Mouse (Mus musculus) stomach, postnatal 0 days (tissue): Measurements from ENCODE around the gene Rarb.

ENCODE experiments used
- CTCF ChIP-seq: IDR thresholded peaks from 2 replicates; pipeline ENCODE4 v1.5.1; 2016; ENCODE audit warnings: antibody characterized with exemption, low read depth, mild to moderate bottlenecking, moderate library complexity
- EP300 ChIP-seq: optimal IDR thresholded peaks from 2 replicates; pipeline ENCODE3; 2016; ENCODE audit warnings: antibody characterized with exemption

- TF ChIP-seq CTCF (no peak), EP300 (no peak)
Observed at GRCm38 (mm10) chr14:16573475-16574171, 245.3 kb downstream of the Rarb start.
